Mouse (Mus musculus) cerebellum, adult 2 months (tissue): ENCODE data around the gene Slc12a9. TPM values are rescaled to one million over a fixed set of nuclear protein-coding genes. Genes with fewer than 3 reads are reported as not detected.
A peak's percentile ranks its signal among the peaks of the same experiment; 100 is the strongest.

Experiments
- DNase-seq, 2 experiments: peaks; one replicate each; pipeline ENCODE4 v3.0.0; 2021
- H3K27ac ChIP-seq: fragments of 200-500 bp; 2 replicates; pipeline ENCODE4 v1.5.1; 2012; ENCODE audit warnings: low read length, control low read depth, inconsistent platforms; ENCODE audit not compliant: insufficient read depth
- H3K27me3 ChIP-seq: fragments of 200-500 bp; 2 replicates; pipeline ENCODE4 v1.6.1; 2012; ENCODE audit warnings: inconsistent platforms, mild to moderate bottlenecking, low read length, moderate library complexity; ENCODE audit not compliant: control insufficient read depth, insufficient read depth
- H3K4me1 ChIP-seq: fragments of 200-500 bp; 2 replicates; pipeline ENCODE4 v1.6.1; 2011; ENCODE audit warnings: low read length; ENCODE audit not compliant: control insufficient read depth, insufficient read depth
- H3K4me3 ChIP-seq: fragments of 200-500 bp; replicated peaks from 2 replicates; pipeline ENCODE3; 2011; ENCODE audit warnings: mild to moderate bottlenecking, low read depth, low read length, control low read depth; ENCODE audit not compliant: insufficient read depth
- CTCF ChIP-seq: fragments of 200-500 bp; IDR thresholded peaks from 2 replicates; pipeline ENCODE4 v1.5.1; 2011; ENCODE audit warnings: low read depth, mild to moderate bottlenecking, control low read depth, low read length, moderate library complexity, borderline replicate concordance; ENCODE audit not compliant: insufficient read depth
- POLR2A ChIP-seq: fragments of 200-500 bp; IDR thresholded peaks from 2 replicates; pipeline ENCODE4 v1.6.1; 2011; ENCODE audit warnings: low read length, control low read depth, borderline replicate concordance; ENCODE audit not compliant: insufficient read depth
- WGBS: fragments of 180-500 bp; shearing (Covaris S2); methylation state at CpG from one replicate; pipeline ENCODE4 v1.1.7; 2018; 5-methylcytosine and 5-hydroxymethylcytosine counted together
- polyA plus RNA-seq: library from polyadenylated mRNA; depleted of rRNA; stranded (reverse); fragments of >200 nt; gene quantifications from 2 replicates; pipeline ENCODE4 v1.2.3, GENCODE M21; 2012

Gene Slc12a9
- polyA plus RNA-seq, 1 experiment: 31.0 TPM

- WGBS: under 1% methylated on average over 18 of the region's 18 CpGs
- H3K27ac ChIP-seq: peak overlapping the region; percentile 81
- no peak for DNase-seq
These were observed 38.7 kb downstream of the Slc12a9 start for GRCm38 (mm10) chr5:137294744-137295093.

DNA sequence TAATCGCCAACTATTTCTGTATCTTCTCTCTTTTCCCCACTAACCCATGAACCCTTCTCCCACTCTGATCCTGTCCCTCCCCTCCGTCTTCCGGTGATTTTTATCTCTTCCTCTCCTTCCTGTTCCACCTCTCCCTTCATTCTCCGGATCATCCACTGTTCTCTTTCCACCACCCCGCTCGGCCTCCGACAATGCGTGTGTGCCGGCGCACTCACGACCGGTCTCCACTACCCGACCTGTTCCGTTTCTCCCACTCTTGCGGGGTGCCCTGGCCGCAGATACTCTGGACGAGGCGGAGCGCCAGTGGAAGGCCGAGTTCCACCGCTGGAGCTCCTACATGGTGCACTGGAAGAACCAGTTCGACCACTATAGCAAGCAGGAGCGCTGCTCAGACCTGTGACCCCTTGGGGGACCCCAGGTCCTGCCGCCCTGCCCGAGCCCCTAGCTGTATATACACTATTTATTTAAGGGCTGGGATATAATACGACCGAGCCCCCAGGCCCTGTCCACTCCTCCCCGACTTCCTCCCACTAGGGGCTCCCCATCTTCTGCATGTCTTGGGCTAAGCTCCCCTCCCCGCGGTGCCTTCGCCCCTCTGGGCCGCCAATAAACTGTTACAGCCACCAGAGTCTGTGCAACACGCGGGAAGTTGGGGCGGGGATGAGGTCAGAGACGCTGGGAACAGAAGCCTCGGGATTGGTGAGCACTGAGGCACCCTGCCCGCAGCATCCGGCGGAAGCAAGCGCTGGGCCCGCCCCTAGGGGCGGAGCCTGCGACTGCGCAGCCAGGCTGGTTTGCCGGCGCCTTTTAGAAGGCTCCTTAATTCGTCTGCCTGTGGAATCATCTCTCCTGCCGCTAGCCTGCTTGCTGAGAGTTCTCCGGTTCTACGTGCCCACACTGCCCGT is 39.3 kb downstream of the Slc12a9 start, which contains the start of gene Ufsp1:
Gene Ufsp1 (plus strand): TSS at position 791 of the 905 bp plus-strand sequence.
- Histone ChIP-seq H3K4me3 (peak within 1 kb of the TSS; percentile 96), H3K4me1 (peaks cover 6% of the 10 kb centered on the region; the same call in 1 of the 2 replicates), H3K27ac (peak within 1 kb of the TSS; percentile 98), H3K27me3 (no peaks in the 10 kb centered on the region)
- WGBS: 1% methylated on average over 52 of the region's 52 CpGs
- peak; percentile 96 to 97 for DNase-seq
- TF ChIP-seq POLR2A: peak; percentile 79; the same call in 1 of the 2 replicates
- no peak for TF ChIP-seq CTCF

More at GRCm38 (mm10) chr5:137294744-137295093, 38.7 kb downstream of the Slc12a9 start:
- peak overlapping the region; percentile 92 for H3K4me3 ChIP-seq
- no peak for TF ChIP-seq POLR2A
- no peak for TF ChIP-seq CTCF
- H3K27me3 ChIP-seq: no peaks in the 10 kb centered on the region
- H3K4me1 ChIP-seq: peaks cover 6% of the 10 kb centered on the region; the same call in 1 of the 2 replicates

DNA sequence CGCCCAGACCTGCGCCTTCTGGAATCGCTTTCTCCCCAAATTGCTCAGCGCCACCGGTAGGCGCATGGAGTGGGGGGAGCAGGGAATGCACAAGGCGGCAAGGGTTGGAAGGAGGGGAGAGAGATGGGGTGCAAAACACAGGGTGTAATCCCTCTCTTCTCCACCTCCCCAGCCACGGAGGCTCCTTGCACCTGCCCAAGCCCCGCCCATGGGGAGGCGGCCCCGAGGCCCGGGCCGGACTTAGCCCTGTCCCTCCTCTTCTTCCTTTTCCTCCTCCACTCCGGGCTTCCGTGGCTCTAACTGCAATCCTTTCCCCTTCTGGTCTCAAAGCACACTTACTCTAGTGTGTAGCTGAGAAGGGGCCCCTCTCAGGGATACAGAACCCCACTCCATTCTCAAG is 40.1 kb downstream of the Slc12a9 start:
- Histone ChIP-seq H3K27me3 (no peaks in the 10 kb centered on the region), H3K4me1 (peaks cover 6% of the 10 kb centered on the region; the same call in 1 of the 2 replicates), H3K27ac (peak overlapping the region; percentile 98), H3K4me3 (peak overlapping the region; percentile 96)
- TF ChIP-seq POLR2A (peak; percentile 73; the same call in 1 of the 2 replicates), CTCF (no peak)
- DNase-seq: peak; percentile 86 to 88
- under 1% methylated on average over 15 of the region's 15 CpGs for WGBS

GRCm38 (mm10) chr5:137291381-137291926 is 41.9 kb downstream of the Slc12a9 start:
- WGBS: 82% methylated on average over 15 of the region's 15 CpGs
- no peaks in the 10 kb centered on the region for H3K27me3 ChIP-seq
- H3K27ac ChIP-seq: no peak overlapping the region
- TF ChIP-seq CTCF (no peak), POLR2A (no peak)
- peaks cover 6% of the 10 kb centered on the region; the same call in 1 of the 2 replicates for H3K4me1 ChIP-seq
- no peak for DNase-seq
- no peak overlapping the region for H3K4me3 ChIP-seq

- TF ChIP-seq POLR2A: no peak
- peak; percentile 50; the same call in 1 of the 2 replicates for TF ChIP-seq CTCF
- peak; percentile 71 for DNase-seq
- WGBS: 22% methylated on average over 15 of the region's 15 CpGs
- Histone ChIP-seq H3K4me1 (peaks cover 13% of the 10 kb centered on the region; the same call in 1 of the 2 replicates), H3K27ac (no peak overlapping the region), H3K27me3 (no peaks in the 10 kb centered on the region), H3K4me3 (no peak overlapping the region)
These were observed 42.7 kb downstream of the Slc12a9 start for GRCm38 (mm10) chr5:137290677-137291076.

- DNase-seq: no peak
- TF ChIP-seq CTCF (no peak), POLR2A (no peak)
- H3K27ac ChIP-seq: no peak overlapping the region; the same call in 1 of the 2 replicates
- H3K4me1 ChIP-seq: peaks cover 13% of the 10 kb centered on the region; the same call in 1 of the 2 replicates
- peak overlapping the region; percentile 78 for H3K4me3 ChIP-seq
- WGBS: 60% methylated on average over 13 of the region's 13 CpGs
- H3K27me3 ChIP-seq: no peaks in the 10 kb centered on the region
These were observed 43.6 kb downstream of the Slc12a9 start for GRCm38 (mm10) chr5:137289591-137290365.

DNA sequence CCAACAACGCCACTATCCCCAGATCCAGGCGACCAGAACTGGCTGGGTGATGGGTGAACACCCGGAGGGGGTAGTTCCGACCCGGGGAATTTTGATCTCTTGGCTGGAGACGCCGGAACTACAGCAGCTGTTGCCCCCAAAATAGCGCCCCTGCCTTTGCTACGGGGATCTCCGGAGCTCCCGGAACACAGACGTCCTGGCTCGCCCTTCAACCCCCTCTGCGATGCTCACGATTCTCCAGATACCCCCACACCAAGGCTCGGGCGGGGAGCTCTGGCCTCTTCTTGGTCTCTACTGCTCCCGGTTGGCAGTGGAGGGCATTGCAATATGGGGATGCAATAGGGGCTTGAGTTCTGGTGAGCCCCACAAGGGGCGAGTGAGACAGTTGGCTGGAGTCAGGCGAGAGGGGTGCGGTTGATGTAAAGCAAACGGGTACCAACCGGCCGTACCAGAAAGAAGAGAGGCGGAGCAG is 44.4 kb downstream of the Slc12a9 start:
- DNase-seq: peak; percentile 71
- peaks cover 13% of the 10 kb centered on the region; the same call in 1 of the 2 replicates for H3K4me1 ChIP-seq
- peak overlapping the region; percentile 78 for H3K4me3 ChIP-seq
- no peaks in the 10 kb centered on the region for H3K27me3 ChIP-seq
- 3% methylated on average over 25 of the region's 25 CpGs for WGBS
- peak overlapping the region; percentile 67 for H3K27ac ChIP-seq
- TF ChIP-seq CTCF (peak; percentile 49; the same call in 1 of the 2 replicates), POLR2A (no peak)
